22 mouse cellular contexts compared by ENCODE assay signal in the genomic region with DNA sequence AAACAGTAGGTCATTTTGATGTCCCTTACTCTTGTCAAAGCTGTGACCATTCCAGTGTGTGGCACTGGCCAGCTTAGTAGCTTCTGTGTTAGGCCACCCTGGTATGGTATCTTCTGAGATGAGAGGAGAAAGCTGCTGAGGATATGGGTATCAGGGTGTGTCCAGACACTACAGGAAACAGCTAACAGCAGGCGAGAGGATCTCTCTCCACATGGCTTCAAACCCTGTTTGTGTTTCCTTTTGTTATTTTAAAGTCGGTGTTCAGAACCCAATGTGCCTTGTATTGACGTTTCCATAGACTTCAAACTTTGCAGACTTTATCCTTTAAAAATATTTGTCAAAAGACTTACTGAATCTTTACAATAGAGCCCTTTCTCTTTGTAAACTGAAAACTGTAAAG.
A peak's percentile ranks its signal among the peaks of the same experiment; 100 is the strongest.
DNase-seq lines count a peak whose midpoint lies in the region; ATAC-seq lines count a peak whose summit lies in the region.
"Had no signal": no experiment of that assay in that cellular context is flagged by ENCODE, and none has a peak within 500 bp of the region (broad histone marks: within the 10 kb centered on the region; RNA-seq: fewer than 3 reads in every experiment).

No protein-coding gene starts in this region.

- peak; percentile 80 for DNase-seq in heart, adult 11 months
- no peak for DNase-seq in heart, adult 8-10 months (ENCODE audit: low spot score)
- peak; percentile 92 for DNase-seq in R1 (ENCODE audit: low read depth, low spot score)
- DNase-seq in induced T-regulatory cell, adult 2 months (ENCODE audit: low read depth) = peak; percentile 13
- DNase-seq in naive thymus-derived CD4-positive, alpha-beta T cell, adult 2 months (ENCODE audit: low read depth) = peak; percentile 7
- DNase-seq in frontal cortex, postnatal 10 days (ENCODE audit: low spot score in 2 of 2) = no peak
- DNase-seq in layer of hippocampus, adult 9-11 months = no peak
- DNase-seq: adrenal gland, postnatal 10 days; adrenal gland, postnatal 36 days; cerebellum, adult 18-20 months; cerebellum, adult 9-10 months; cerebellum, postnatal 14 days; embryo, embryonic 11 days; gastrocnemius, adult 2 months; gastrocnemius, postnatal 14 days; heart, adult 18-20 months; heart, postnatal 10 days; heart, postnatal 36 days had no signal

- no peak for ATAC-seq in inflammation-experienced regulatory T-cells, adult 6 months
- ATAC-seq: forebrain, embryonic 15.5 days; hindbrain, embryonic 16.5 days; intestine, postnatal 0 days had no signal

Comparison
In these comparisons a context has a peak if more than half of its experiments do, and no peak if none do; other contexts are left out.
1. DNase-seq: peak in heart, adult 11 months (single experiment), R1 (single experiment), induced T-regulatory cell, adult 2 months (single experiment) and naive thymus-derived CD4-positive, alpha-beta T cell, adult 2 months (single experiment); none in heart, adult 8-10 months (single experiment), frontal cortex, postnatal 10 days (0 of 2) and layer of hippocampus, adult 9-11 months (single experiment).